Mouse (Mus musculus): ENCODE measurements around the gene Trpm8. TPM values are rescaled to one million over a fixed set of nuclear protein-coding genes. Genes with fewer than 3 reads are reported as not detected.
A peak's percentile ranks its signal among the peaks of the same experiment; 100 is the strongest.

The Trpm8 gene
- polyA plus RNA-seq, 1 experiment from 2014 or later, result not detected

DNA sequence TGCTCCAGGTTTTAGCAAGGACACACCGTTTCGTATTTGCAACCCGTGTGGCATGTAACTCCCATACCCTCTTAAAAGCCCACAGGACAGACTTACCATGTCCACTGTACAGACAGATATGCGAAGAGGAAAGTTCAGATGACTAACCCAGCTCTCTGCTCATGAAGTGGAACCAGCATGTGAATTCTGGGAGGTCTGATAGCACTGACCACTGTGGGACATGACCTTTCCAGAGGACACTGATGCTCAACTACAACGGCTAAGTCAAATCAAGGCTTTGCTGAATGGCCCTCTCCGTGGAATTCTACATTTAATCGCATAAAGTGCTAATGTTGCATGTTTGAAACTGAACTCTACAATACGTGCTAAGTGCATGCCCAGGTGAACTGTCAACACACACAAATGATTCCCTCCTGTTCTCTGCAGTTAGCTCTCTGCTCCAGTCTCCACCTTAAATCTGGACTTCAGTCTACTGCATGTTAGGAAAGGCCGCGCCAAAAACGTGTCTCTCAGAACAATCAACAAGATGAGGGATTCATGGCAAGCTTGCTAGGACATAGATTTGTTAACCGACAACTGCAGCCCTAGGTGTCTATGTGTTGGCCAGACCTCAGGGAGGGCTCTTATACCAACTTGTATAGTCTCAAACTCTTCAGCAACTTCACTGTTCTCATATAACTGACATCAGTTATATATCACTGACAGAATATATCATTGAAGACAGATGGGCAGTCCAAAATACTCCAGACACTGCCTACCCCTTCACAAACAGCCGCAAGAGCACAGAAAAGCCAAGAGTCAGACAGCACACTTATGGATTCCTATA, 1.6 kb upstream of the Trpm8 start:
- H3K4me2 ChIP-seq (ENCODE audit: low read depth, low read length), result peak overlapping the region; percentile 61
- peaks cover 42% of the 10 kb centered on the region for H3K36me3 ChIP-seq (ENCODE audit: control insufficient read depth, insufficient read depth)
- H3K4me3 ChIP-seq (ENCODE audit: low read depth, low read length), result peak overlapping the region; percentile 66
- peak overlapping the region; percentile 78 for H3K9ac ChIP-seq (ENCODE audit: low read depth, low read length)
- H3K27me3 ChIP-seq (ENCODE audit: control insufficient read depth, insufficient read depth, low read depth, low read length), result no peaks in the 10 kb centered on the region
- H3K4me1 ChIP-seq (ENCODE audit: control insufficient read depth, low read depth, low read length), result peaks cover 27% of the 10 kb centered on the region
- H3K27ac ChIP-seq (ENCODE audit: low read length), result peak overlapping the region; percentile 88
- no peaks in the 10 kb centered on the region for H3K9me3 ChIP-seq (replicated peaks; ENCODE audit: control insufficient read depth, low read length)
- 57% methylated on average over 13 of the region's 13 CpGs for WGBS (ENCODE audit: insufficient replicate concordance)
- ATAC-seq (ENCODE audit: low read depth), result no peak

DNA sequence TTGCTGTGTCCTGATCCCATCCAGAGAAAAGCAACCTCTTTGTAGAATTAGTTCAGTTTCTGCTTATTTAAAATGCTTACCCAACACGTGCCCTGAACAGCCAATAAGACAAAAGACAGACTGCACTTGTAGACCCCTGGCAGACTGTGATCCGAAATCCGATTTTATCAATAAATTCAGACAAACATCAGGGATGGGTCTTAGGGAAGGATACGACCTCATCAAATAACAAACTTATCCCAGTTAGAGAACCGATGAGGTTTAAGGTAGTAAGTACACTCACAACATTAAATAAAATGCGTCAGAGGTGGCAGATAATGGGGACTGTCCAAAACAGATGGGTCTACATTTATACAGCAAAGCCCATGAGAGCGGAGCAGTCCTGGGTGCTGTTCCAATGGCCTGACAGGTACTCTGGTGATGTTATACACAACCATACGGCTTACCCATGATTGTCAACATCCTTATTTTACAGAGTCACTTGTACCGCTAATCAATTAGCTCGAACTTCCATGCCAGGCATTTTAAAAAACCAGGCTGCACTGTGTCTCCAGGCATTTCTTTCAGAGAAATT, 850 bp upstream of the Trpm8 start:
- H3K36me3 ChIP-seq (ENCODE audit: control insufficient read depth, insufficient read depth), result peaks cover 38% of the 10 kb centered on the region
- peak overlapping the region; percentile 61 for H3K4me2 ChIP-seq (ENCODE audit: low read depth, low read length)
- WGBS (ENCODE audit: insufficient replicate concordance), result 15% methylated on average over 10 of the region's 10 CpGs
- H3K4me1 ChIP-seq (ENCODE audit: control insufficient read depth, low read depth, low read length), result peaks cover 27% of the 10 kb centered on the region
- peak overlapping the region; percentile 78 for H3K9ac ChIP-seq (ENCODE audit: low read depth, low read length)
- no peaks in the 10 kb centered on the region for H3K9me3 ChIP-seq (replicated peaks; ENCODE audit: control insufficient read depth, low read length)
- no peaks in the 10 kb centered on the region for H3K27me3 ChIP-seq (ENCODE audit: control insufficient read depth, insufficient read depth, low read depth, low read length)
- ATAC-seq (ENCODE audit: low read depth), result peak; percentile 14
- H3K4me3 ChIP-seq (ENCODE audit: low read depth, low read length), result peak overlapping the region; percentile 66
- peak overlapping the region; percentile 88 for H3K27ac ChIP-seq (ENCODE audit: low read length)

DNA sequence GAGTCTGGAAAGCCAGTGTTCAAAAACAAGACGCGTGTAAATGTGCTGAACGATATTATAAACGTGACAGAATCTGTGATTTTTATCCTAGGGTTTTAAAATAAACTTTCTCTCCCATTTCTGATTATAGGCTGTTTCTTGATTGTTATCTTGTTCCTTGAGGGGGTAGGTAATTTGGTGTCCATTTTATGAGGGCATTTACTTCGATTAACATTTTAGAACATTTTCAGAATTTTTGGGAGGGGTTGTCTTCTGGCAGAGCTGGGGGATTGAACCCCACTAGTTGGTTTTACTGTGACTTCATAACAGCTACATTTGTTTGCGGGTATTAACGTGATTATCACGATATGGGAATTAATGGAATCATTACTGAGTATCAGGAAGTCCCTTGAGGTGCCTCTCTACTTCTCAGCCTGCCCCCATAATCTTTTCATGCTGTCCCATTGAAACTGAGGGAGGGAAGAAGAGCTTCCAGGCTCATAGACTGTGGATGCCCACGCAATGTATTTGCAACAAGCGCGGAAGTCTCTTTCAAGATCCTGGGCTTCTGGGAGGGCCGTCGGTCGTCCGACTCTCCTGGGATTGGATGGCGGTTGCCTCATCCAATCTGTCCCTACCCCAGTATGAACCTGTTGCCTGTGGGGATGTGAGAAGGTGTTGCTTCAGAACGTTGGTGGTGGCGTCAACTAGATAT, 504 bp downstream of the Trpm8 start:
- Histone ChIP-seq H3K9me3 (replicated peaks; ENCODE audit: control insufficient read depth, low read length) (no peaks in the 10 kb centered on the region), H3K4me2 (ENCODE audit: low read depth, low read length) (peak overlapping the region; percentile 61), H3K27me3 (ENCODE audit: control insufficient read depth, insufficient read depth, low read depth, low read length) (no peaks in the 10 kb centered on the region), H3K36me3 (ENCODE audit: control insufficient read depth, insufficient read depth) (peaks cover 24% of the 10 kb centered on the region), H3K27ac (ENCODE audit: low read length) (peak overlapping the region; percentile 88), H3K4me3 (ENCODE audit: low read depth, low read length) (peak overlapping the region; percentile 66), H3K9ac (ENCODE audit: low read depth, low read length) (peak overlapping the region; percentile 78), H3K4me1 (ENCODE audit: control insufficient read depth, low read depth, low read length) (peaks cover 27% of the 10 kb centered on the region)
- ATAC-seq (ENCODE audit: low read depth), result no peak
- WGBS (ENCODE audit: insufficient replicate concordance), result 60% methylated on average over 18 of the region's 18 CpGs

DNA sequence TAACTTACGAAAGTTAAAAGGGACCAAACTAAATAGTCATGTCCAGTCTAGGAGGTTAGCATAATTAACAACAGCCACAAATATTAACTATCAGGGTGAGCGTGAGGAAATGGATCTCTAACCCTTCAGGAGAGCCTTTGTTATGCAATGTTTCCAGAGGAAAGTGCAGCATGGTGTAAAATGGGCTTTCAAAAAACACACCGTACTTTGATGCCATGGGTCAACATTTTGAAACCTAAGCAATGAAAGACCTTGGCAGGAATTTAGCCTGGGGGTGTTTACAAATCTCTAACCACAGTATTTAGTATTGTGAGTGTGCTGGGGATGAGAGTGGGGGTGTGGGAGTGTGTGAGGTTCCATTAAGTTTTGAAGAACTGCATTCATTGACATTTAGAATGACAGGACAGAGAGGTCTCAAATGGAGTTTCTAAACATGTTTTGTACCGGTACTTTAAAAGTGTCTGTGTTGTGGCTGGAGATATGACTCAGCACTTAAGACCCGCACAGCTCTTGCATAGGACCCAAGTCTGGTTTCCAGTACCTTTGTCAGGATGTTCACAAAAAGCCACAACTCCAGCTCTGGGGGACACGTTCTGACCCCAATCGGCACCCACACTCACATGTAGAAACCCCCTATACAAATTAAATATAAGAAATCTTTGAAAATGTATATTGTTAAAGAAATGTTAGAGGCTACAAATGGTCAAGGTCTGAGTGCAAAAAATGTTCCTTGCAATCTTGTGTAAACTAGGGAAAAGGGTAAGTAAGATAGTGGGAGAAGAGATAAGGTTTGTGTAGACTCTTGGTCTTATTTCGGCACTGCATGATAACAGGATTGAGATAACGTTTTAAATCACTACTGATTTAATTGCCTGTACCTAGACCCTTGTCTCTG, 1.9 kb downstream of the Trpm8 start:
- peaks cover 27% of the 10 kb centered on the region for H3K4me1 ChIP-seq (ENCODE audit: control insufficient read depth, low read depth, low read length)
- WGBS (ENCODE audit: insufficient replicate concordance), result 39% methylated on average over 9 of the region's 9 CpGs
- peak overlapping the region; percentile 22 for H3K27ac ChIP-seq (ENCODE audit: low read length)
- no peak overlapping the region for H3K4me2 ChIP-seq (ENCODE audit: low read depth, low read length)
- peak; percentile 6 for ATAC-seq (ENCODE audit: low read depth)
- H3K36me3 ChIP-seq (ENCODE audit: control insufficient read depth, insufficient read depth), result peaks cover 11% of the 10 kb centered on the region
- H3K9me3 ChIP-seq (replicated peaks; ENCODE audit: control insufficient read depth, low read length), result no peaks in the 10 kb centered on the region
- no peak overlapping the region for H3K4me3 ChIP-seq (ENCODE audit: low read depth, low read length)
- no peak overlapping the region for H3K9ac ChIP-seq (ENCODE audit: low read depth, low read length)
- H3K27me3 ChIP-seq (ENCODE audit: control insufficient read depth, insufficient read depth, low read depth, low read length), result no peaks in the 10 kb centered on the region

DNA sequence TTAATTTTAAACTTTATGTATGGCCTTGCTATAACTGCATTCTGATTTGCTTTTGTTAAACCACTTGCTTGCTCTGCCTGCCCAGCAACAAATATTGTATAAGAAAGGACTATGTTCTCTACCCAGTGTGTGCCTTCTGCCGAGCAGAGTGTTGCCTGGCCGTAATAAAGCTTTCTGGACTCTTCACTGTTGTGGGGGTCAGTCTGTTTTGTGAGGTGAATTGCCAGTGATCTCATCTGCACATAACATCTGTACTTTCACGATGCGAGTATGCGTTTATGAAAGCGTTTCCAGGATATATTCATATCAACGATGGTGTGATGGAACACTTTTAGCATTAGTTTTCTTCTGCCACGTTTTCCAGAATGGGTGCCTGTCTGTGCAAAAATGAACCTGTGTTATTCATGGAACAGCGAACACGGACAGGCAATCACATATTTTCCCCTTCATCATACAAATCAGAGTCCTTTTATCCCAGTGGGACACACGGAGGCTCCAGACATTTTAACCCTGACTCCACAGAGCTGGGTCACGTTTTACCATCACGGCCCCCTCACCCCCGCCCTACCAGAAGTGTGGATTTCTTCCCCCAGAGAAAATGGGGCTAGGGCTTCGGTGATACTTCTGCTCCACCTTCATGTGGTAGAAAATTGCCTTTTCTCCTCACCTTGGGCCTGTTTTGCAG, 2.7 kb downstream of the Trpm8 start:
- Histone ChIP-seq H3K9ac (ENCODE audit: low read depth, low read length) (no peak overlapping the region), H3K9me3 (replicated peaks; ENCODE audit: control insufficient read depth, low read length) (no peaks in the 10 kb centered on the region), H3K36me3 (ENCODE audit: control insufficient read depth, insufficient read depth) (peaks cover 4% of the 10 kb centered on the region), H3K27me3 (ENCODE audit: control insufficient read depth, insufficient read depth, low read depth, low read length) (no peaks in the 10 kb centered on the region), H3K4me1 (ENCODE audit: control insufficient read depth, low read depth, low read length) (peaks cover 23% of the 10 kb centered on the region), H3K4me2 (ENCODE audit: low read depth, low read length) (no peak overlapping the region), H3K27ac (ENCODE audit: low read length) (no peak overlapping the region), H3K4me3 (ENCODE audit: low read depth, low read length) (no peak overlapping the region)
- WGBS (ENCODE audit: insufficient replicate concordance), result 61% methylated on average over 15 of the region's 15 CpGs
- ATAC-seq (ENCODE audit: low read depth), result no peak

DNA sequence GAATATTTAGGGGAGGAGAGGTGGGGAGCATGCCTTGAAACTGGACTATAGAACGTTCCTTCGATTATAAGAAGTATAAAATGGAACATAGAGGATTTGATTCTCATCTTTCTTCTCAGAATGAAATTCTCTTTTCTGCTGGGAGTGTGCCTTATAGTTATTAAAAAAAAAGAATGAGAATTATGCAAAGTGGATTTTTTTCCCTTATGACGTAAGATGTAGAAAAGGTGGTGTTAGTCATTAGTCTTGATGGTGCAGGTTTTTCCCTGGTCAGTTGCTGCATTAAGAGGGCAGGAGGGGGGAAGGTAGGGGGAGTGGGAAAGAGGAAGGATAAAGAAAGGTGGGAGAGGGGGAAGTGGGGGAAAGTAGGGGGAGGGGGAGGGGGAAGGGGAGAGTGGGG, 4.8 kb downstream of the Trpm8 start:
- H3K9ac ChIP-seq (ENCODE audit: low read depth, low read length), result no peak overlapping the region

DNA sequence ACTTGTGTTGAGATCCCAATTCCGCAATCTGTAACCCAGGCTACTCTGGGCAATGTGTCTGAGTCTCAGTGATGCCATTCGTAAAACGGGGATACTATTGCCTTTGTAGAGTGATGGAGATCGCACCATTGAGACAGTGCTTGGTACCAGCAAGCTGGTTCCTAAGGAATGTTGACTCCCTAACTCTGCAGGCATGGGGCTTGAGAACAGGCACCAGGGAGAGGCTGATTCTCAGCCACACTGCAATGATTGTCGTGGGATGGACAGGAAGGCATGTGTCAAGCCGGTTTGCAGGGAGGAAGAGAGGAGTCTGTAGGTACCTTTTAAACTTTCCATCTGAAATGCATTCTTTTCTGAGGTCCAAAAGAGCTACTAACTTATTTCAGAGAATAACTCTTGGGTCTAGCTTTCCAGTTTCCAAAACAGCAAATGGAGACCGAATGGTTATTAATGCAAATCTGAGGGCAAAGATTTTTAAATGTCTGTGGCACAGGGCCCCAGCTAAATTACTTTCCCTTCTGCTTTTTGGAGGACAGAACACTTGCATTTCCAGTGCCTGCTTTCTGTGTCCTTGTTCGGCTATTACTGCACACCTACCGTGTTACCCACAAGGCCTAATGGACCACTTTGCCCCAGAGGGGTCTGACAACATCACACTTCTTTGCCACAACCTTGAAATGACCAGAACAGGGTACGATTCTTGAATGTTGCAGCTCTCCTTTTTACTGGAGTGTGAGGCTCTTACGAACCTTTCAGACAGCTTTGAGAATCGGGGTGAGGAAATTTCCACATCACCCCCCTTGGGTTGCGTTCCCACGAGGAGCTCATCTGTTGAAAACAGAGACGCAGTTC, 6.1 kb downstream of the Trpm8 start:
- Histone ChIP-seq H3K4me1 (ENCODE audit: control insufficient read depth, low read depth, low read length) (peaks cover 2% of the 10 kb centered on the region; the same call in 1 of the 2 replicates), H3K9ac (ENCODE audit: low read depth, low read length) (no peak overlapping the region), H3K9me3 (replicated peaks; ENCODE audit: control insufficient read depth, low read length) (no peaks in the 10 kb centered on the region), H3K4me2 (ENCODE audit: low read depth, low read length) (no peak overlapping the region), H3K27me3 (ENCODE audit: control insufficient read depth, insufficient read depth, low read depth, low read length) (no peaks in the 10 kb centered on the region), H3K27ac (ENCODE audit: low read length) (no peak overlapping the region), H3K4me3 (ENCODE audit: low read depth, low read length) (no peak overlapping the region), H3K36me3 (ENCODE audit: control insufficient read depth, insufficient read depth) (no peaks in the 10 kb centered on the region)
- ATAC-seq (ENCODE audit: low read depth), result no peak
- 61% methylated on average over 15 of the region's 15 CpGs for WGBS (ENCODE audit: insufficient replicate concordance)

More for the DNA sequence above, 4.8 kb downstream of the Trpm8 start:
- WGBS (ENCODE audit: insufficient replicate concordance), result 44% methylated on average over 3 of the region's 3 CpGs
- no peaks in the 10 kb centered on the region for H3K36me3 ChIP-seq (ENCODE audit: control insufficient read depth, insufficient read depth)
- peaks cover 11% of the 10 kb centered on the region for H3K4me1 ChIP-seq (ENCODE audit: control insufficient read depth, low read depth, low read length)
- no peak for ATAC-seq (ENCODE audit: low read depth)
- no peak overlapping the region for H3K27ac ChIP-seq (ENCODE audit: low read length)
- no peaks in the 10 kb centered on the region for H3K27me3 ChIP-seq (ENCODE audit: control insufficient read depth, insufficient read depth, low read depth, low read length)
- H3K4me2 ChIP-seq (ENCODE audit: low read depth, low read length), result no peak overlapping the region
- H3K9me3 ChIP-seq (replicated peaks; ENCODE audit: control insufficient read depth, low read length), result no peaks in the 10 kb centered on the region
- no peak overlapping the region for H3K4me3 ChIP-seq (ENCODE audit: low read depth, low read length)
